Mouse (Mus musculus): ENCODE results near the gene Neurog2.

The Neurog2 gene

GRCm38 (mm10) chr3:127642211-127642610 lies 9.3 kb downstream of the Neurog2 start:
- no peak for DNase-seq (ENCODE audit: low read depth in 1 of 2, low spot score in 2 of 2)

DNA sequence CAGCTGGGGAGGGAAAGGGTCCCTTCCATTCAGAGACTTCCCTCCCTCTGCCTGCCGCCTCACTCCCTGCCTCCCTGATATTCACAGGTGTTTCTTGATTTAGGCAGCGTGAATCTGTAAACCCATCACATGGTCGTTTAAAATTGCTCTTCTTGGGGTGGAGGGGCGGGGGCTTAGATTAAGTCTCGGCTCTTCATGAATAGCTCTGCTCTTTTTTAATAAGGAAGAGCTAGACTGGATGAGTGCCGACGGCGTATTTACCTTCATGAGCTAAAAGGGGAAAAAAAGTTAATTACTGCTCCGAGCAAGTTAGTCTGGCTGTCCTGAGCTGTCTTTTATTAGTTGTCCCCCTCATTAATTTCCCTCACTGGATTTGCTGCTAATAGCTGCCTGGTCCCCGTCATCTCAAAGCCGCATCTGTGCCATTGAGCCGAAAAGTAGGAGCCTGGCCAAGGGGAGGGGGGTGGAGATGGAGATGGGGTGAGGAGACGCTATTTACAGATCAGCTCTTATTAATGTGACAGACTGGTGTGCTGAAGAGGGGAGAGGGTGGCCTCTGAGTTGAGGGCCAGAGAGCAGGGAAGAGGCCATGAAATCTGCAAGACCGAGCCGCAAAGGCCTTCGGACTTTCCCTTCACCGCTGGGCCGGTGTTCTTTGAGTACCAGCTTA lies 13.4 kb downstream of the Neurog2 start:
- DNase-seq (ENCODE audit: low read depth in 1 of 2, low spot score in 2 of 2): no peak

DNA sequence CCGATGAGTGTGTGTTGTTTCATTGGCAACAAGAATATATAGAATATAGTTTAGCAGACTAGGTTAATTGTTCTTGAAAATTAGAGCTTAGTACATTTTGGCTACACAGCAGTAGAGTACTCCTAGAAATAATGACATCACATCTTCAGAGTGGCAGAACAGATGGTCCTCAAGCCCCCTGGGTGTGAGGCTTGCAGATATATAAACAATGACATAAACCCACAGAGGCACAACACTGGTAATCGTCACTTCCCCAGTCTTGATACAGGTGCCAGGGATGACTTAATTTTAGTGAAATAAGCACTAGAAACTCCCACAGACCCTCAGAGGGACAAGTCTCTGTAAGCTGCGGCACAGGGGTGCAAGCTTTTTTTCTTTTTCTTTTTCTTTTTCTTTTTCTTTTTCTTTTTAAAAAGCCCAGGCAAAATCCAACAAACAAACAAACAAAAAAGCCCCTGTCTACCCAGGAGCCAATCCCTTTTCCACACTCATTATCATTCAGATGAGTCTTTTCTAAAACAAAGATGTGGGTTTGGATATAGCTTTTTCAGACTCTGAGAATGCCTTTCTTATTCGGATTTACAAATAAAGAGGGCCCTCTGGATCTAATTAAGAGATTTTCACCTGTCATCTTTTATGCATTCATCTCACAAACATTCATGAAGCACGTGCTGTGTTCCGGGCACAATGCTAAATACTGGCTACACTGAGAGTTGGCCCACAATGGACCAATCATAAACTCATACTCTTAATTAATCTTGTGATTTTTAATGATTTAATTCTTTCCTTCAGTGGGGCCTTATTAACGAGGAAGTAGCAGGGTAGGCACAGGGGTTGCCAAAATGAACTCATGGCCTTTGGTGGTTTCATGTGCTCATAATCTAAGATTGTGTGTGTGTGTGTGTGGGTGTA lies 19.1 kb downstream of the Neurog2 start:
- no peak for DNase-seq (ENCODE audit: low read depth in 1 of 2, low spot score in 2 of 2)

GRCm38 (mm10) chr3:127660712-127661111 lies 27.8 kb downstream of the Neurog2 start:
- DNase-seq (ENCODE audit: low read depth in 1 of 2, low spot score in 2 of 2): no peak

GRCm38 (mm10) chr3:127661646-127662531 lies 29.0 kb downstream of the Neurog2 start:
- DNase-seq (ENCODE audit: low read depth in 1 of 2, low spot score in 2 of 2): no peak

- DNase-seq (ENCODE audit: low read depth in 1 of 2, low spot score in 2 of 2): no peak
Observed at GRCm38 (mm10) chr3:127679703-127680102, 46.8 kb downstream of the Neurog2 start.
